Mouse (Mus musculus): ENCODE measurements around the gene Gm20431. TPM values are rescaled to one million over a fixed set of nuclear protein-coding genes. Genes with fewer than 3 reads are reported as not detected.

Gm20431 gene
- polyA plus RNA-seq, 1 experiment from 2014 or later, result 9.4 TPM

GRCm38 (mm10) chr2:167602364-167602763 lies 58.9 kb downstream of the Gm20431 start:
- Histone ChIP-seq H3K4me2 (no peak overlapping the region), H3K27ac (no peak overlapping the region)
- 67% methylated on average over 2 of the region's 2 CpGs for WGBS

GRCm38 (mm10) chr2:167600481-167600995 lies 60.8 kb downstream of the Gm20431 start:
- Histone ChIP-seq H3K36me3 (no peaks in the 10 kb centered on the region), H3K4me2 (no peak overlapping the region), H3K27me3 (0 out of 2 replicates have a peak, but pooled peaks cover 3% of the 10 kb centered on the region), H3K9me3 (no peaks in the 10 kb centered on the region), H3K9ac (no peak overlapping the region), H3K4me1 (peaks cover 72% of the 10 kb centered on the region), H3K4me3 (no peak overlapping the region), H3K27ac (no peak overlapping the region; the same call in 1 of the 2 replicates)
- ATAC-seq (ENCODE audit: insufficient number of reproducible peaks, low FRiP score, low TSS enrichment, low read depth), result no peak
- 65% methylated on average over 8 of the region's 8 CpGs for WGBS

More at GRCm38 (mm10) chr2:167602364-167602763, 58.9 kb downstream of the Gm20431 start:
- no peak for ATAC-seq (ENCODE audit: insufficient number of reproducible peaks, low FRiP score, low TSS enrichment, low read depth)
- Histone ChIP-seq H3K9me3 (no peaks in the 10 kb centered on the region), H3K36me3 (peaks cover 13% of the 10 kb centered on the region), H3K27me3 (0 out of 2 replicates have a peak, but pooled peaks cover 3% of the 10 kb centered on the region), H3K9ac (no peak overlapping the region), H3K4me1 (peaks cover 60% of the 10 kb centered on the region), H3K4me3 (no peak overlapping the region)

- Histone ChIP-seq H3K4me3 (no peak overlapping the region), H3K36me3 (no peaks in the 10 kb centered on the region), H3K4me1 (peaks cover 73% of the 10 kb centered on the region), H3K9me3 (no peaks in the 10 kb centered on the region), H3K27ac (no peak overlapping the region), H3K27me3 (0 out of 2 replicates have a peak, but pooled peaks cover 3% of the 10 kb centered on the region), H3K9ac (no peak overlapping the region), H3K4me2 (no peak overlapping the region)
- no peak for ATAC-seq (ENCODE audit: insufficient number of reproducible peaks, low FRiP score, low TSS enrichment, low read depth)
- WGBS, result 70% methylated on average over 6 of the region's 6 CpGs
Measured at GRCm38 (mm10) chr2:167599917-167600316, 61.4 kb downstream of the Gm20431 start.

- no peak overlapping the region for H3K27ac ChIP-seq
- no peaks in the 10 kb centered on the region for H3K27me3 ChIP-seq
- H3K4me2 ChIP-seq, result no peak overlapping the region
- no peak for ATAC-seq (ENCODE audit: insufficient number of reproducible peaks, low FRiP score, low TSS enrichment, low read depth)
- no peak overlapping the region for H3K9ac ChIP-seq
- H3K4me3 ChIP-seq, result no peak overlapping the region
- no peaks in the 10 kb centered on the region for H3K9me3 ChIP-seq
- H3K36me3 ChIP-seq, result no peaks in the 10 kb centered on the region
- 58% methylated on average over 5 of the region's 5 CpGs for WGBS
- H3K4me1 ChIP-seq, result peaks cover 76% of the 10 kb centered on the region
Measured at GRCm38 (mm10) chr2:167599195-167599594, 62.1 kb downstream of the Gm20431 start.

GRCm38 (mm10) chr2:167597492-167598186 lies 63.7 kb downstream of the Gm20431 start:
- H3K9me3 ChIP-seq, result no peaks in the 10 kb centered on the region
- 15% methylated on average over 39 of the region's 40 CpGs for WGBS
- H3K4me2 ChIP-seq, result peak overlapping the region; percentile 45
- no peaks in the 10 kb centered on the region for H3K36me3 ChIP-seq
- H3K27me3 ChIP-seq, result no peaks in the 10 kb centered on the region
- peak overlapping the region; percentile 94 for H3K27ac ChIP-seq
- H3K9ac ChIP-seq, result peak overlapping the region; percentile 28; the same call in 1 of the 2 replicates
- peak; percentile 84 for ATAC-seq (ENCODE audit: insufficient number of reproducible peaks, low FRiP score, low TSS enrichment, low read depth)
- peaks cover 83% of the 10 kb centered on the region for H3K4me1 ChIP-seq
- peak overlapping the region; percentile 25 for H3K4me3 ChIP-seq

GRCm38 (mm10) chr2:167596726-167597491 lies 64.4 kb downstream of the Gm20431 start:
- H3K4me1 ChIP-seq, result peaks cover 80% of the 10 kb centered on the region
- peak overlapping the region; percentile 94 for H3K27ac ChIP-seq
- 21% methylated on average over 27 of the region's 27 CpGs for WGBS
- H3K4me2 ChIP-seq, result peak overlapping the region; percentile 45
- H3K27me3 ChIP-seq, result no peaks in the 10 kb centered on the region
- no peaks in the 10 kb centered on the region for H3K36me3 ChIP-seq
- ATAC-seq (ENCODE audit: insufficient number of reproducible peaks, low FRiP score, low TSS enrichment, low read depth), result peak; percentile 47
- peak overlapping the region; percentile 25 for H3K4me3 ChIP-seq
- H3K9ac ChIP-seq, result peak overlapping the region; percentile 28; the same call in 1 of the 2 replicates
- H3K9me3 ChIP-seq, result no peaks in the 10 kb centered on the region

- Histone ChIP-seq H3K36me3 (no peaks in the 10 kb centered on the region), H3K9ac (no peak overlapping the region), H3K4me1 (peaks cover 83% of the 10 kb centered on the region), H3K27ac (peak overlapping the region; percentile 94), H3K4me2 (no peak overlapping the region; the same call in 1 of the 2 replicates), H3K4me3 (no peak overlapping the region), H3K9me3 (no peaks in the 10 kb centered on the region), H3K27me3 (no peaks in the 10 kb centered on the region)
- 12% methylated on average over 3 of the region's 4 CpGs for WGBS
- no peak for ATAC-seq (ENCODE audit: insufficient number of reproducible peaks, low FRiP score, low TSS enrichment, low read depth)
Measured at GRCm38 (mm10) chr2:167596262-167596661, 65.0 kb downstream of the Gm20431 start.

- Histone ChIP-seq H3K36me3 (no peaks in the 10 kb centered on the region), H3K9ac (no peak overlapping the region; the same call in 1 of the 2 replicates), H3K4me2 (peak overlapping the region; percentile 17; the same call in 1 of the 2 replicates), H3K4me3 (no peak overlapping the region), H3K27ac (peak overlapping the region; percentile 94), H3K4me1 (peaks cover 83% of the 10 kb centered on the region), H3K9me3 (no peaks in the 10 kb centered on the region), H3K27me3 (no peaks in the 10 kb centered on the region)
- ATAC-seq (ENCODE audit: insufficient number of reproducible peaks, low FRiP score, low TSS enrichment, low read depth), result no peak
- 19% methylated on average over 14 of the region's 14 CpGs for WGBS
Measured at GRCm38 (mm10) chr2:167595761-167596171, 65.5 kb downstream of the Gm20431 start.

GRCm38 (mm10) chr2:167594444-167594934 lies 66.8 kb downstream of the Gm20431 start:
- ATAC-seq (ENCODE audit: insufficient number of reproducible peaks, low FRiP score, low TSS enrichment, low read depth), result peak; percentile 65
- H3K9ac ChIP-seq, result no peak overlapping the region
- no peaks in the 10 kb centered on the region for H3K27me3 ChIP-seq
- H3K4me1 ChIP-seq, result peaks cover 78% of the 10 kb centered on the region
- 11% methylated on average over 10 of the region's 10 CpGs for WGBS
- H3K27ac ChIP-seq, result peak overlapping the region; percentile 94
- no peak overlapping the region for H3K4me3 ChIP-seq
- peak overlapping the region; percentile 6; the same call in 1 of the 2 replicates for H3K4me2 ChIP-seq
- no peaks in the 10 kb centered on the region for H3K9me3 ChIP-seq
- H3K36me3 ChIP-seq, result no peaks in the 10 kb centered on the region

GRCm38 (mm10) chr2:167593551-167594250 lies 67.6 kb downstream of the Gm20431 start:
- no peak for ATAC-seq (ENCODE audit: insufficient number of reproducible peaks, low FRiP score, low TSS enrichment, low read depth)
- peaks cover 78% of the 10 kb centered on the region for H3K4me1 ChIP-seq
- H3K36me3 ChIP-seq, result no peaks in the 10 kb centered on the region
- H3K27ac ChIP-seq, result peak overlapping the region; percentile 94
- H3K9ac ChIP-seq, result 0 out of 2 replicates have a peak overlapping the region, but pooled peaks have one; percentile 1
- WGBS, result 58% methylated on average over 4 of the region's 4 CpGs
- no peak overlapping the region for H3K4me3 ChIP-seq
- no peak overlapping the region for H3K4me2 ChIP-seq
- no peaks in the 10 kb centered on the region for H3K27me3 ChIP-seq
- no peaks in the 10 kb centered on the region for H3K9me3 ChIP-seq

Measured in limb, embryonic 15.5 days (tissue).